Mouse (Mus musculus): ENCODE measurements at regions not wholly inside any gene's neighbourhood (a gene's known extent, or its start where the extent isn't known, plus 50 kb on each side); places are given as distances from the start of the nearest gene placed in this dataset.

DNA sequence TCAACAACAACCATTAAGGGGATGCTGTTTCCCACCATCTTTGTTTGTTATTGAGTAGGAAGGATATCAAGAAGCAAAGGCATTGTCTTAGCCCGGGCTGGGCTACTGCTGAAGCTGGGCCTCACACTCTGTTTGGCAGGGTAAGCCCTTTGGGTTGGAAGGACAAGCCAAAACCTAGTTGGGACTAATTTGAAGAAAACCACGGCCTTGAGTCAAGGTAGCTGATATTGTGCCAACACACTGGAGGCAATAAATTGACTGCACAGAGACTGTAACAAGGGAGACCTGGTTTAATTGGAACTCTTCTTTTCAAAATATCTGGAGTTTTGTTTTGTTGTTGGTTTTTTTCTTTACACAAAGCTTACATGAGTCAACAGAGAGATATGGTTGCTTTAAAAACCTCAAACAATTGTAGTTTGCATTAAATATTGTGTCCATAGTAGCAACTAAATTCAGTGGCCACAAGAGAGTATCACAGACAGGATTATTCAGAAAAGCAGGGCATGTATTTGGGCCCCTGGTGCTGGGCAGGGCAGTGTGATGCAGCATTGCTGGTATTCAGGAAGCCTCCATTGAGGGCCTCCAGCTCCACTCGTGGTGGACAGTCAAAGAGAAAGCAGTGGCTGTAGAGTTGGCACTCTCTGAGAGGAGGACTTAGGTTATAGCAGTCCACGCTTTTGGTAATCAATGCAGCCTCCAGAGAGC is 105.5 kb upstream of the Ubl3 start:
- TF ChIP-seq CTCF (IDR thresholded peaks at IDR 0.05; ENCODE audit: borderline replicate concordance, control insufficient read depth, extremely low read depth, insufficient read depth, low read length, poor library complexity) (no peak), POLR2A (IDR thresholded peaks at IDR 0.05; ENCODE audit: control insufficient read depth, extremely low read depth, insufficient read depth, low read length, poor library complexity) (no peak)

Data from thymus, adult 2 months (tissue).